Mouse (Mus musculus): ENCODE measurements around the gene Ralgds. TPM values are rescaled to one million over a fixed set of nuclear protein-coding genes. Genes with fewer than 3 reads are reported as not detected.

Ralgds gene
- polyA plus RNA-seq, 1 experiment from 2014 or later, result 66.1 TPM

- Histone ChIP-seq H3K9ac (0 out of 2 replicates have a peak overlapping the region, but pooled peaks have one; percentile 31), H3K27me3 (no peaks in the 10 kb centered on the region), H3K4me3 (no peak overlapping the region), H3K9me3 (no peaks in the 10 kb centered on the region), H3K4me2 (replicated peaks) (no peak overlapping the region), H3K36me3 (0 out of 2 replicates have a peak, but pooled peaks cover 9% of the 10 kb centered on the region), H3K27ac (peak overlapping the region; percentile 73), H3K4me1 (peaks cover 51% of the 10 kb centered on the region)
- 16% methylated on average over 11 of the region's 11 CpGs for WGBS
- peak; percentile 47; the same call in 1 of the 2 replicates for ATAC-seq (ENCODE audit: insufficient number of reproducible peaks, insufficient read depth, low FRiP score, low TSS enrichment)
These were observed 12.5 kb downstream of the Ralgds start for GRCm38 (mm10) chr2:28525219-28525942.

DNA sequence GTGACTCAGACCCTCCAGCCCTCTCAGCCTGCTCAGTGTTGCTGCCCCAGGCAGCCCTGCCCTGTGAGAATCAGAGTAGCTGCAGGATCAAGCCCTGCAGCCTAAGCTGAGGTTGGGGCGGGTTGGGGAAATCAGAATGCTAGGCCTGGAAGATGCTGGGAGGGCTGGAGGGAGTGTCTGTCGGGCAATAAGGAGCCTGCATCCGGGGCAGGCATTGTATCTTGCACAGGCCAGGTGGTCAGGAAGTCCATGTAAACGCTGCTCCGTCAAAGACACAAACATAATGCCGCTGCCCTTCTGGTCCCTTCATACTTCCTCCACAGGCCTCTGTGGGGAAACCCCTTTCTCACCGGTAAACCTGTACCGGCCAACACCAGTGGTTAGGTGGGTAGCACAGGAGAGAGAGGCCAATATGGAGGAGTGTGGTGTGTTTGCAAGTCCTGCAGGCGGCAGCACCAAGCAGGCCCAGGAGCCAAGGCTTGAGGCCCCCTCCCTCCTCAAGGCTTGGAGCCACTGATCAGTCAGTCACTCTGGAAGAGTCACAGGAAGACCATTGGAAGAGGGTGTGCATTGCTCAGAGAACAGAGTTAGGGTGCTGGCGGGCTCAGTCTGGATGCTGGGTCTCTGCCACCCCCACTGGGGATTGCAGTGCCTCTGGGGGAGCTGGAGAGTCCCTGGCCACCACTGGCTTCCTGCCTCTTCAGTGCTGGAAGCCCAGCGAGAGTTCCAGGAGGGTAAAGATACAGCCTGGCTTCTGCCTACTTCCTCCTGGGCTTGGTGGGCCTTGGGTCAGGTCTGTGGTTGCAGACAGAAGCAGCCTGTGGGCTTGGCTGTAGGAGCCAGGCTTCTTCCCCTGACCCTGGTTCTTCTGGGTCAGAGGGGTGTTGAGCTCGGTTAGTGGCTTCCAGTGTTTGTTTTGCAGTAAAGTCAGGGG lies 13.3 kb downstream of the Ralgds start:
- H3K9ac ChIP-seq, result peak overlapping the region; percentile 36; the same call in 1 of the 2 replicates
- 0 out of 2 replicates have a peak, but pooled peaks cover 9% of the 10 kb centered on the region for H3K36me3 ChIP-seq
- peak overlapping the region; percentile 73 for H3K27ac ChIP-seq
- H3K4me1 ChIP-seq, result peaks cover 54% of the 10 kb centered on the region
- H3K27me3 ChIP-seq, result no peaks in the 10 kb centered on the region
- H3K4me3 ChIP-seq, result no peak overlapping the region
- ATAC-seq (ENCODE audit: insufficient number of reproducible peaks, insufficient read depth, low FRiP score, low TSS enrichment), result no peak
- 44% methylated on average over 12 of the region's 12 CpGs for WGBS
- H3K4me2 ChIP-seq (replicated peaks), result no peak overlapping the region
- H3K9me3 ChIP-seq, result no peaks in the 10 kb centered on the region

DNA sequence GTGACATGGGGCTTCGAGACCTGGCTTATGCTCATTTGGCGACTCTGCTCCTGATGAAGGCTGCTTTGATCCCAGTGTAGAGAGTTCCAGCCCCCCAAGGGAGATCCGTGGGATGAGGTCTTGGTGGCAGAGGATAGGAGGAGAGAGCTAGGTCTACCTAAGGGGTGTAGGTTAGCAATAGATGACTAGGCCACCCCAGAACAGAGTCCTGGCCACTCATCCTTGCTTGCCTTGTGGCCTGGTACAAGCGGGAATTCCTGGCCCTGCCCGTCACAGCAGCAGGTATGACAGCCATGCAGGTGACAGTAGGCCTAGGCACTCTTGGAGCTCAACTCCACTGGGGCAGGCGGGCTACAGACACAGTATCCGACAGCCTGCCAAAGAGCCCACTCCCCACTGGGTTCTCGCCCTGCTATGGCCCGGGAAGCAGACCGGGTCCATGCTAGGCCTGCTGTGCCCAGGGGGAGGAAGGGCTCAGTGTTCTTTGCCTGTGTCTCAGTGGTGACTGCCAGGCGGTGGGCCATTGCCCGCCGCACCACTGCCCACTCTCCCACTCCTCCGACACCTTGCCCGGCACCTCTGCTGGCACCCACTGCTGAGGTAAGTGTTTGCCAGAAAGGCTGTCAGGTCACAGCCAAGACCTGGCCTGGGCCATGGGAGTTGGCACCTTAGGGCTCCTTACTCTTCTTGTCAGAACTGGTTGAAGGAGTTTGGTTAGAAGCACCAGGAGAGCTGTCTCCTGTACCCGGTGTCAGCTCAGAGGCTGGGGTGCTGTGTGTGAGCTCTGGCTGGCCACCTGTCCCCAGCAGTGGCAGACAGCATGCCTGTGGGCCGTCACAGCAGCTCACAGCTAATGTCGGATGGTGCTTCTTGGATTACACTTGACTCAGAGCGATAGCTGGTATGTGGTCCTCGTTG lies 14.8 kb downstream of the Ralgds start:
- no peak overlapping the region for H3K4me3 ChIP-seq
- no peak for ATAC-seq (ENCODE audit: insufficient number of reproducible peaks, insufficient read depth, low FRiP score, low TSS enrichment)
- H3K36me3 ChIP-seq, result 0 out of 2 replicates have a peak, but pooled peaks cover 1% of the 10 kb centered on the region
- H3K27ac ChIP-seq, result no peak overlapping the region
- no peaks in the 10 kb centered on the region for H3K9me3 ChIP-seq
- H3K9ac ChIP-seq, result no peak overlapping the region
- no peaks in the 10 kb centered on the region for H3K27me3 ChIP-seq
- H3K4me1 ChIP-seq, result peaks cover 62% of the 10 kb centered on the region
- WGBS, result 85% methylated on average over 20 of the region's 20 CpGs
- H3K4me2 ChIP-seq (replicated peaks), result no peak overlapping the region

GRCm38 (mm10) chr2:28528354-28528730 lies 15.4 kb downstream of the Ralgds start:
- WGBS, result 80% methylated on average over 7 of the region's 7 CpGs
- Histone ChIP-seq H3K4me3 (no peak overlapping the region), H3K4me2 (replicated peaks) (no peak overlapping the region), H3K4me1 (peaks cover 68% of the 10 kb centered on the region), H3K9me3 (no peaks in the 10 kb centered on the region), H3K27ac (no peak overlapping the region), H3K27me3 (no peaks in the 10 kb centered on the region), H3K36me3 (no peaks in the 10 kb centered on the region), H3K9ac (peak overlapping the region; percentile 21; the same call in 1 of the 2 replicates)
- ATAC-seq (ENCODE audit: insufficient number of reproducible peaks, insufficient read depth, low FRiP score, low TSS enrichment), result no peak

DNA sequence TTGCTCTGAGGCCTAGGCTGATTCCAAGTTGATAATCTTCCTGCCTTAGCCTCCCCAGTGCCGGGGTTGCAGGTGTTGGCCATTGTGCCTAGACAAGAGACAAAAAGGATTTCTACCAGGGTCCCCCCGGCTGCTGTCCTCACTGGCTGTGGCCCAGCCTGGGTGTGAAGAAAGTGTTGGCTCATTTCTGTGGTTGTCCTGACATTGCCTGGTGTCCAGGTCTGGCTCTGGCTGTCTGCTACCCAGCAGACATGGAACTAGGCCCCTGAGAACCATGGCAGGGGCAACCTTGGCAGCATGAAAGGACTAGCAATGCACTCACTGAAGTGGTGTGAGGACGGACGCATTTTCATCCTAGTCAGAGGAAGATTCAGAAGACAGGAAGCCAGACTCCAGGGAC lies 16.9 kb downstream of the Ralgds start:
- H3K27me3 ChIP-seq, result no peaks in the 10 kb centered on the region
- no peaks in the 10 kb centered on the region for H3K36me3 ChIP-seq
- peaks cover 75% of the 10 kb centered on the region for H3K4me1 ChIP-seq
- H3K27ac ChIP-seq, result no peak overlapping the region
- no peak overlapping the region for H3K4me2 ChIP-seq (replicated peaks)
- H3K4me3 ChIP-seq, result no peak overlapping the region
- no peak for ATAC-seq (ENCODE audit: insufficient number of reproducible peaks, insufficient read depth, low FRiP score, low TSS enrichment)
- H3K9ac ChIP-seq, result no peak overlapping the region
- no peaks in the 10 kb centered on the region for H3K9me3 ChIP-seq
- WGBS, result 64% methylated on average over 4 of the region's 4 CpGs

DNA sequence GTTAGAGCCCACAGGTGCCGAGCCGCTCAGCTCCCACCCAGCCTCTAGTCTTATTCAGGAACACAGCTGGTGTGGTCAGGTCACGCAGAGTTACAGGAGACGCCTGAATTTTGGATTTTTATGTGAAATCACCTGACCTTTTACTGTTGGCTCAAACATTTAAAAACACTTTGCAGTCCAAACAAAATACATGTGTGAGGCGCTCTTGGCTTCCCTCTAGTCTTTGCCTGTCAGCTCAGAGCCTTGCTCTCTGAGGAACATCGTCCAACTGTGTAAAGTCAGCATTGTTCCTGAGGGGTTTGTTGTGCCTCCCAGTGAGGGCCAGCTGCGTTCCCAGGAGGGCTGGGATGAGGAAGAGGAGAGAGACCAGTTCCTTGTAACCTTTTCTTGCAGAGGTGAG lies 17.4 kb downstream of the Ralgds start:
- ATAC-seq (ENCODE audit: insufficient number of reproducible peaks, insufficient read depth, low FRiP score, low TSS enrichment), result no peak
- no peak overlapping the region for H3K27ac ChIP-seq
- no peaks in the 10 kb centered on the region for H3K36me3 ChIP-seq
- no peaks in the 10 kb centered on the region for H3K27me3 ChIP-seq
- H3K4me3 ChIP-seq, result no peak overlapping the region
- WGBS, result 60% methylated on average over 7 of the region's 7 CpGs
- H3K4me2 ChIP-seq (replicated peaks), result no peak overlapping the region
- no peaks in the 10 kb centered on the region for H3K9me3 ChIP-seq
- peaks cover 75% of the 10 kb centered on the region for H3K4me1 ChIP-seq
- no peak overlapping the region for H3K9ac ChIP-seq

GRCm38 (mm10) chr2:28532938-28533771 lies 20.2 kb downstream of the Ralgds start:
- WGBS, result 3% methylated on average over 40 of the region's 49 CpGs
- H3K36me3 ChIP-seq, result no peaks in the 10 kb centered on the region
- peak overlapping the region; percentile 81 for H3K4me2 ChIP-seq (replicated peaks)
- peak overlapping the region; percentile 75 for H3K9ac ChIP-seq
- peak; percentile 87 for ATAC-seq (ENCODE audit: insufficient number of reproducible peaks, insufficient read depth, low FRiP score, low TSS enrichment)
- no peaks in the 10 kb centered on the region for H3K9me3 ChIP-seq
- peak overlapping the region; percentile 60 for H3K4me3 ChIP-seq
- peak overlapping the region; percentile 94 for H3K27ac ChIP-seq
- no peaks in the 10 kb centered on the region for H3K27me3 ChIP-seq
- H3K4me1 ChIP-seq, result peaks cover 84% of the 10 kb centered on the region

GRCm38 (mm10) chr2:28533901-28534435 lies 21.0 kb downstream of the Ralgds start:
- H3K4me3 ChIP-seq, result peak overlapping the region; percentile 60
- H3K4me2 ChIP-seq (replicated peaks), result peak overlapping the region; percentile 81
- 45% methylated on average over 7 of the region's 7 CpGs for WGBS
- ATAC-seq (ENCODE audit: insufficient number of reproducible peaks, insufficient read depth, low FRiP score, low TSS enrichment), result no peak
- peak overlapping the region; percentile 75 for H3K9ac ChIP-seq
- peaks cover 85% of the 10 kb centered on the region for H3K4me1 ChIP-seq
- H3K9me3 ChIP-seq, result no peaks in the 10 kb centered on the region
- no peaks in the 10 kb centered on the region for H3K27me3 ChIP-seq
- H3K27ac ChIP-seq, result peak overlapping the region; percentile 94
- H3K36me3 ChIP-seq, result no peaks in the 10 kb centered on the region

- Histone ChIP-seq H3K27me3 (no peaks in the 10 kb centered on the region), H3K4me3 (peak overlapping the region; percentile 60), H3K27ac (peak overlapping the region; percentile 94), H3K4me1 (peaks cover 85% of the 10 kb centered on the region), H3K36me3 (no peaks in the 10 kb centered on the region), H3K9me3 (no peaks in the 10 kb centered on the region), H3K4me2 (replicated peaks) (peak overlapping the region; percentile 81), H3K9ac (peak overlapping the region; percentile 52)
- WGBS, result 17% methylated on average over 11 of the region's 11 CpGs
- ATAC-seq (ENCODE audit: insufficient number of reproducible peaks, insufficient read depth, low FRiP score, low TSS enrichment), result peak; percentile 64; the same call in 1 of the 2 replicates
These were observed 21.7 kb downstream of the Ralgds start for GRCm38 (mm10) chr2:28534436-28535262.

DNA sequence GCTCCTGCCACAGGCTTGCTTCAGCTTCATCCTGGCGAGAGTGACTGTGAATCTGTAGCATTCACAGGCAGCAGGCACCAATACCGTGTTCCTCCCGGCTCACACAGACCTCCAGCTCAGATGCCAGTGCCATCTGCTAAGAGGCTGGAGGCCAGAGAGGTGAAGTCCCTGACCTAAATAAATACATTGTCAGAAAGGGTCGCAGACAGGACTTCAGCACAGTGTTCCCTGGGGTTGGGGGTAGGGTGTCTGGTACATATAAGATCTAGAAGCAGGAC lies 22.3 kb downstream of the Ralgds start:
- Histone ChIP-seq H3K27me3 (no peaks in the 10 kb centered on the region), H3K4me3 (peak overlapping the region; percentile 60), H3K4me2 (replicated peaks) (peak overlapping the region; percentile 81), H3K4me1 (peaks cover 85% of the 10 kb centered on the region), H3K9ac (peak overlapping the region; percentile 52), H3K36me3 (peaks cover 2% of the 10 kb centered on the region; the same call in 1 of the 2 replicates), H3K27ac (peak overlapping the region; percentile 94), H3K9me3 (no peaks in the 10 kb centered on the region)
- no peak for ATAC-seq (ENCODE audit: insufficient number of reproducible peaks, insufficient read depth, low FRiP score, low TSS enrichment)
- 11% methylated on average over 4 of the region's 4 CpGs for WGBS

Measured in embryonic facial prominence, embryonic 12.5 days (tissue).